Mouse (Mus musculus): ENCODE results near the gene Abr. TPM values are rescaled to one million over a fixed set of nuclear protein-coding genes. Genes with fewer than 3 reads are reported as not detected.
A peak's percentile ranks its signal among the peaks of the same experiment; 100 is the strongest.

The Abr gene
- polyA plus RNA-seq, 1 experiment from 2014 or later: 23.9 TPM

DNA sequence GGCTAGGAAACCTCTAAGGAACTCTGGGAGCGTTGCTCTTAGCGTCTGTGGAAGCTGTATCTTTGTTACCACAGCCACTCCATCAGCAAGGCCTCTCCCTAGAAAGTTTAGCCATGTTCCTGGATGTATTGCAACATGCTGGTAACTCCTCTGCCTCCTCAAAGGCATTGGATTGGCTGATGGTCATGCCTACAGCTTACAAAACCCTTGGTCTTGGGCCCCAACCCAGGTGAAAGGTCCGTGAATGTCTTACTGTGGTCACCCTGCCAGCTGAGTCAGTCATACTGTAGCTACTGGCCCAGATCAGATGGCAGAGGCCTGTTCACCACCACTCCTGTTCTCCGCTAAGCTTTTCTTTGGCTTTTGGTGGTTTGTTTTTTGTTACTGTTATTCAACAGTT lies 207.1 kb downstream of the Abr start:
- DNase-seq (ENCODE audit: low spot score): no peak

DNA sequence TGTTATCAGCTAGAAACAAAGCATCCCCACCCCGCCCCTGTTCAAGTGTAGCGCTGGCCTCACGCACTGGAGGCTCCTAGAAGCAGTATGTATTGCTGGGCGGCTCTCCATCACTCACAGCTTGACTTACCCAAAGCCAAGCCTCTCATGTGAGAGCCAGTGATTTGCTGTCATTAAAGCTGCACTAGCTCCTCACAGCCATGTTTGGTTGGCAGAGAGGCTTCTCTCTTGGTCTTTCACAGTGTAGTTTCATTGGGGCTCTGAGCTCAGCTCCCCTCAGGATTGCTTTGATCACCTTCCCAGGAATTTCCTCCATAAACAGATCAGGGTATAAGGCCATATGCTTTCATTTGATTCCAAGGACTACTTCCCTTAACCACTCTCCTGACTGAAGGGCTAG lies 208.9 kb downstream of the Abr start:
- no peak for DNase-seq (ENCODE audit: low spot score)

DNA sequence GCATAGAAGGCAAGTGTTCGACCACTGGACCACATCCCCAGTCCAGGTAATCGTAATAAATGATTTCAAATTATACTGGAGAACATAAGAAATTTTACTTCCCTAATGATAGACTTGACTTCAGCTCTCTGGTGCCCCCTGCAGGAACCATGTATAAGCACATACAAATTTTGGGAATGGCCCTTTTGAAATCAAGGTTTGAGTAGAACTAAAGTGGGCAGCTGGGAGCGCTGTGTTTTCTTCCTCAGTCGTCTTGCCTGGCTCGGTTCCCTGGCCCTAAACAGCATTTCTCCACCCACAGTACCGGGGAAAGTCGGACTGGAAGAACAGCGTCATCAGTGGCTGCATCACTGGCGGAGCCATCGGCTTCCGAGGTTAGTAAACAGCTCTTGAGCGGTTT lies 211.3 kb downstream of the Abr start:
- DNase-seq (ENCODE audit: low spot score): peak; percentile 65

DNA sequence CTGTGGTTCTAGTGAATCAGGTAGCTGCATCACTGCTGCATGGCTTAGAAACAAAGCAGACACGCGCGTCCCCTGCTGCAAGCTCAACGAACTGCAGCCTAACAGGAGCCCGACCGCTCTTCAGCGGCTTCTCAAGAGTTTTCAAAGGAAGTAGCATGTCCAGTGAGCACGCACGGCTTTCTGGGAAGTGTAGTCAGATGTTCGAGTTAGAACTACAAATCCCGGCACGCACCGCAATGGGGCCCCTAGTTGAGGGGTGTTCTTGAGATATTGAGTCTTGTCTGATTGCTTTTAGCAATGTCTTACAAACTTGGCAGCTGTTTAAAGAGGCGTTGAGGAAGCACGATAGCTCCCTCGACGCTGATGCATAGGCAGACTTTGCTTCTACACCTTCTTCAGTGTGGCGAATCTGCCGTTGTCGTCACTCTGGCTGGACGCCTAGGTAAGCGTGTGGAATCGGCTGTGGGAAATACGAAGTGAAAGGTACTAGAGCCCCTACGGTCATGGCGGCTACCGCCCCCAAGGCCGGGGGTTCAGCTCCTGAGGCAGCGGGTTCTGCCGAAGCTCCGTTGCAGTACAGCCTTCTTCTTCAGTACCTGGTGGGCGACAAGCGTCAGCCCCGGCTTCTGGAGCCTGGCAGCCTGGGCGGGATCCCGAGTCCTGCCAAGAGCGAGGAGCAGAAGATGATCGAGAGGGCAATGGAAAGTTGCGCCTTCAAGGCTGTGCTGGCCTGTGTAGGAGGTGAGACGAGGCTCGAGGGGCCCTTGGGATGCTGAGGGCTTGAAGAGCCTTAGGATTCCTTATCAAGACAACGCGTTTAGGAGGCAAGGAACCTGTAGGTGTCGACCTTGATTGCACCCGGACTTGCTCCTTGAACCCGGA lies 215.2 kb downstream of the Abr start, which contains the start of gene Timm22:
Timm22 (plus strand) TSS at position 251 of the 882 bp plus-strand sequence.
- DNase-seq (ENCODE audit: low spot score): peak; percentile 98

DNA sequence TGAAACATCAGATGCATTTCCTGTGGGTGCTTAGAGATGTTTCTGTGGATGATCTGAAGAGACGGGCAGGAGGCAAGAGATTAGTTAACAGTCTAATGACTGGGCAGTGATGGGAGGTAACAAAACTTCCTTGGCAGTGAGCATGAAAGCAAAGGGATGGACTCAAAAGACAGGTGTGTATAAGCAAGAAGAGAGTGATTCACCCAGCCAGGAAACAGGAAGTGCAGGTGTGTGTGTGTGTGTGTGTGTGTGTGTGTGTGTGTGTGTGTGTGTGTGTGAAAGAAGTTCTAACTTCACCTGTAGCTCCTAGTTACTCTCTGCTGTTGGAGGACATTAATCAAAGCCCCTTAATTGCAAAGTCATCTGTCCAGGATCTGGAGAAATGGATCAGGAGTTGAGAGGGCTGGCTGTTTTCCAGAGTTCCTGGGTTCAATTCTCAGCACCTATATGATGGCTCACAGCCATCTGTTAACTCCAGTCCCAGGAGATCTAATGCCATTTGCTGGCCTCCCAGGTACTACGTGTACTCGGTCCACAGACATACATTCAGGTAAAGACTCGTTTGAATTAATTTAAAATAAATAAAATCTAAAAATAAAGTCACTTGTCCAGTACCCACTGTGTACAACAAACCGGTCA lies 216.4 kb downstream of the Abr start:
- peak; percentile 29 for DNase-seq (ENCODE audit: low spot score)

DNA sequence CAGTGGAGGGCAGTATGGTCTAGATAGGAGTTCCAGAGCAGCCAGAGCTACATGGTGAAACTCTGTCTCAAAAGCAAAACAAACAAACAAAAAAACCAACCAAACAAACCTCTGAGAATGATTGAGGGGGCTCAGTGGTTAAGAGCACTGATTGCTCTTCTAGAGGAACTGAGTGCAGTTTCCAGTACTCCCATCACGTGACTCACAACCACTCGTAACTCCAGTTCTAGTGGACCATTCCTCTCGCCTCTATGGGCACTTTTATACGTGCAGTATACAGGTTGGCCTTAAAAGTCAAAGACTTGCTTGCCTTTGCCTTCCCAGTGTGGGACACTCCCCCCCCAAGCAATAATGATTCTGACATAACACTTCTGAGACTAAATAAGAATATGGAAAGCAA lies 217.0 kb downstream of the Abr start:
- DNase-seq (ENCODE audit: low spot score): no peak

DNA sequence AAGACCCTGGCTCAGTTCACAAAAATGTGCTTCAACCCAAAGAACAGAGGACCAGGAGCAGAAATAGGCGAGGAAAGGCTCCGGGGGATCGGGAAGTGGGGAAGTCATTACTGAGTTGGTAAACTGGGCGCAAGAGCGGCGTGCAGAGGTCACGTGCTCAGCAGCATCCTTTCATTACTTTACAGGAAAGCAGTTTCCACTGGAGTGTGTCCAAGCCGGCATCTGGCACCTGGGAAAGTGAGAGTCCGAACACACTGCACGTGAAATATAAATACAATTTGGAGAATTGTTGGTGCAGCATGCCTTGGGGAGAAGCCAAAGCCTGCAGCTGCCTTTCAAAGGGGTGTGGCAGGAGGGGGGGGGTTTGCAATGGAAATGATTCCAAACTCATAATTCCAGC lies 220.7 kb downstream of the Abr start:
- no peak for DNase-seq (ENCODE audit: low spot score)

DNA sequence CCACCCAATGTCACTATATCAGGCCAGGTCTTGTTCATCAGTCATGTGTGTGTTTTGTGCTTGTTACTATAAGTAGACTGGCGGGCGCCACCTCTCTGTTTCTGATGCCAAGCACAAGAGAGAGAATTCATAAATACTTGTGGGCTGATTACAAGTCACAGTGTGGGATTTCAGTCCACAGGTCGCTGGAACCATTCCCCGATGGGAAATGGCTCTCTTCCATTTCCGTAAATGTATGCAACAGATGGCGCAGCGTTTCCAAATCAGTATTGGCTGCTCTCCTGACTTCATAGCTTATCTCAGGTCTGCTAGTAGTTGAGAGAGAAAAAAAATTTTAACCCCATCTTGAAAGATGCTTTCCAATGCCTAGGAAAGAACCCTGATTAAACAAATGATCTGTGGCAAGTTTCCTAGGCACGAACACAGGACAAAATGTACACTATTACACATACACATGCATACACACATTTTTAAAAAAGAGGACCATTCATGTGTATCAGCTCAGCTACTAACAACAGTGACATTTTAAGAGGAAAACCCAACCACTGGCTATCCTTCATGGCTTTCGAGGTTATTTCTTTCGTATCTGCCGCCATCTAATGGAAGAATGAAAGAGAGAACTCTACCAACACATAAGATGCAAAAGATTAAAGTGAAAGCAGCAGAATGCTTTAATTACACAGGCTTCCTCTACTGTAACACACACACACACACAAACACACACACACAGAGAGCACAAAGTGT lies 222.4 kb downstream of the Abr start:
- peak; percentile 58 for DNase-seq (ENCODE audit: low spot score)

DNA sequence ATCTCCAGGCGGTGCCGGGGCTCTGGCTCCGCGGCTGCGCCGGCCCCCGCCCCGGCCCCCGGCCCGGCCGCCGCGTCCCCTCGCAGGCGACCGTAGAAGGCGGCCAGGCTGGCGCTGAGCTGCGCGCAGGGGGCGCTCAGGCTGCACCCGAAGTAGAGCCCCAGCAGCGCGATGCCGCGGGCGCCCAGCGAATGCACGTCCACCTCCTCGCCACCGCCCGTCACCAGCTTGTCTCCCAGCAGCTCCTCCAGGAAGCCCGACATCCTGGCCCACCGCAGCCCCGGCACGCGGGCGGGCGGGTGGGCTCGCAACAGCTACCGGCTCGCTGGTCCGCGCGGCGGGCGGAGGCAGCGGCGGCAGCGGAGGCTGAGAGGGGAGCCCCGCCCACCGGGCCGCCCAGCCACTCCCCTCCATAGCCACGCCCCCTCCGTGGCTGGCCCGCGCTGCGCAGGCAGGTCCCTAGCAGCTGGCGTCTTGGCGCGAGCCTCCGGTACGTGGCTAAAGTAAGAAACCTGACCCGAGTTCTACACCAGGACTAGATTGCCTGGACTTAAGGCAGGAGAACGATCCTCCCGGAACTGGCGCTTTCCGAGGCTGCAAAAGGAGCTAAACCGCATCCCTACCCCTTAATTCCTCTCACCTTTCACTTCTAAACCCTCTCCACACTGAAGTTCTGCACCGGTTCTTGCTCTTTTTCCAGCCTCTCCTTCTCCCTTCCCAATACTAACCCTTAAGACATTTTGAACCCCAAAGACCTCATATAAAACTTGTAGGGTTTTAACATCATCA lies 223.1 kb downstream of the Abr start, which contains the start of gene Nxn:
Nxn (minus strand) TSS at position 343 of the 789 bp plus-strand sequence.
- DNase-seq (ENCODE audit: low spot score): peak; percentile 89

DNA sequence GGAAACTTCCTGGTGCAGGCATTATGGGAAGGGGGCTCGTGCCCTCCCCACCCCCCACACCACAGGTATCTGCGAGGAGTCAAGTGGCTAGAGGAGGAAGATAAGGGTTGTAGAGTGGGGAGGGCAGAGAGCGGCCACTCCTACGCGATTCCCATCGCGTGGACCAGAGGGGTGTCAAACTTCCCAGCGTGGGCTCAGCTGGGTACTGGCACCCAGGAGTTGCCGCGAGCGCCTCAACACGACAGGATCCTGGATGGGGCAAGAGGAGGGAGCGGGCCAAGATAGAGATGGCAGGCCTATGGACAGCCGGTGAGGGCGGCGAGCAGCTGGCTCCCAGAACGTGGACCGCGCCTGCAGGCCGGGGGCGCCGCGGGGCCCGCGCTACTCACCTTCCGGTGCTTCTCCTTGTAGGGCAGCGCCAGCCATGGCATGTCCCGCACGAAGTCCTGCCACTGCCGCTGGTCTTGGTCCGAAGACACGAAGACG lies 223.8 kb downstream of the Abr start:
- DNase-seq (ENCODE audit: low spot score): no peak

DNA sequence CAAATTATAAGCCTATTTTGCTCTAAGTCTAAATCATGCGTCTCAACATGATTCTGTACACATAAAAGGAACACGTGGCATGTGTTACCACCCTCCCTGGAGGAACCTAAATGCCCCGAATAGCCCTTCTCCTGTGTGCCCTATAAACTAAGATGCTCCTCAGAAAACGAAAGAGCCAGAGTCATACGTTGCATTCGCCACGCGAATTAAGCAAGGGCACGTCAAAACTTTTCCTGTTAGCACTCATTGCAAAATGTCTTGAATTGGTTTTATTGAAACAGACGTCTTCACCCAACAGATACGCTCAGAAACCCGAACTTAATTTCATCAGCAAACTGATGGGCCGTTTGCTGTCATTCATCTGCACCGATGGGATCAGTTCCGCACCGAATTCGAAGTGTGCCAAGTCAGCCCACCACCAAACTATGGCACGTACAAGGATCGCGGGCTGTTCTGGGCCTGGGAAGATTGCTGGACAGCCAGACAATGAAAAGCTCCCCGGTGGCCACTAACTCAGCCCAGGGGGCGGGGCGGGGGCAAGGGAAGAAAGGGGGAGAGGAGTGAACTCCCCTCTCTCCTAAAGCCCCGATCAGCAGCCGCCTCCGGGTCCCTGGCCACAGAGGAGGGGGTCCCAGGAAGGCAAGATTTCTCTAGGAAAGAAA lies 224.3 kb downstream of the Abr start:
- DNase-seq (ENCODE audit: low spot score): peak; percentile 22

DNA sequence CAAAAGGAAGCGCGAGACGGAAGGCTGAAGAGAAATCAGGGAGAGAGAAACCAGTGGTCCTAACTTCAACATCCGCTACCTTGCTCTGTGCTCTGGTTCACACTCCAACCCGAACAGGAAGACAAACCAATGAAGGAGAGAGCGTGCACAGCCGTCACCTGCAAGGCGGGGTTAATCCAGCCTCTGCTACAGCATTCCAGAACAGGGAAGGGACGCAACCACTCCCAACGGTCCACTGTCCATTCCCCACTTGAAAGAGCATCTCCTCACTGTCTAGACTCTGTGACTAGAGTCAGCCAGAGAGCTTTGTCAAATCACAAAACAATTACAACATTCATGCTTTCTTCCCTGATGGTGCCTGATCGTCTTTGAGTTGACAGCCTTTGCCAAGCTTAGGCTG lies 229.1 kb downstream of the Abr start:
- DNase-seq (ENCODE audit: low spot score): no peak

DNA sequence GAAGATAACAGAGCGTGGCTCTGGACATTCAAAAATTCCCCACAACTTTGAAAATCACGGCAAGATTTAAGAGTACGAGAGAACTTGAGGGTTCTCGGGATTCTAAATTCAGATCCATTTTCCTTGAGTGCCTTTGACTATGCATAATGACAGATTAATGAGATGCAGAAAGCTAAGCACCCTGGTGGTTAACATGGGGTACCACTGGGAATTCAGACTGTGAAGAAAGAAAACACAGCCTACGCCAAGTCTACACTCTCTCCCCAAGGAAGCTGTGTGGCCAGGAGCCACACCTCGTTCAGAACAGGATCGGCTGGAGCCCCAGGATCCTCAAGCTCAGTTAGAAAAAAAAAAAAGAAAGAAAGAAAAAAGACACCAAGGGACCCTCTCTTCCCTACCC lies 229.6 kb downstream of the Abr start:
- DNase-seq (ENCODE audit: low spot score): no peak

DNA sequence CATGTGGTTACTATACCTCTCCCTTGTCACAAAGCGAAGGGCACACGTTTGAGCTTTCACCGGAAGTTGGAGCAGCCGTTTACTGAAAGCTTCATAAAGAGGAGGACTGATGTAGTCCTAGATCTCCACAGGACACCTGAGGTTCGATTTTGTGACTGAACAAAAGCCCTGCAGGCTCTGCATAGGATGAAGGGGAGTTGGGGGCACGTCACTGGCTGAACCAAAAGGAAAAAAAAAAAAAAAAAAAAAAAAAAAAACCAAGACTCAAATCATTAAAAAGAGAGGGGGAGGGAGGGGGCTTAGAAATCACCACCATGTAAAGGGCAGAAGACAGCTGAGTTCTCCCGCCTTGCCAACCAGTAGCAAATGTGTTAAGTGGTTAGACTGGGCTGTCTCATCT lies 233.4 kb downstream of the Abr start:
- no peak for DNase-seq (ENCODE audit: low spot score)

DNA sequence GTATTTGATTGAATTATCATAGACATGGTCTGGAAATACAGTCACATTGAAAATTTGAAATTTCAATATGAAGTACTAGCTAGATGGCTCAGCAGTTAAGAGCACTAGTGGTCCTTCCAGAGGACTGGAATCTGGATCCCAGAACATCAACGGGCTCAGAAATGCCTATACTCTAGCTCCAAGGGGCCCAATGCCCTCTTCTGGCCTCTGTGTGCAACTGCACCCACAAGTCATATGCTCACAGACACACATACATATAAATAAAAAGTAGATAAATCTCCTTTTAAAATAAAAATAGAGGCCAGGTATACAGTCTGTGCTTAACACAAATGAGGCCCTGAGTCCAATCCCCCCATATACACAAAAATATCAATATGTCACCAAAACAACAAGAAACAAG lies 235.0 kb downstream of the Abr start:
- no peak for DNase-seq (ENCODE audit: low spot score)

DNA sequence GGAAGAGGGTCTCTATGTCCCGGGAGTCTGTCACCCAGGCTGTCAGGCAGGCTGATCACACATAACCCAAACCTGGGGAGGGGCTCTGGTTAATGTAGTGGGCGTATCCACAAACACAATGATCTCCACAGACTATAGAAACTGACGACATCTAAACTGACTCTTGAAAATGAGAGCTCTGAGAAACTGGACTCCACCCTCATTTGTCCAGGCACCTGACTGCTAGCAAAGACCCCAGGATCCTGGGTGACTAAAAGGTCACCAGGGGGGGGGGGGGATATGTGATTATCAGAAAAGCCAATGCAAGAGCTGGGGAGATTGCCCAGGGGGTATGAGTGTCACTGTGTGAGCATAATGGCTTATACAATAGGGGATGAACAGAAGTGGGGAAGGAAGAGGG lies 236.4 kb downstream of the Abr start:
- no peak for DNase-seq (ENCODE audit: low spot score)

DNA sequence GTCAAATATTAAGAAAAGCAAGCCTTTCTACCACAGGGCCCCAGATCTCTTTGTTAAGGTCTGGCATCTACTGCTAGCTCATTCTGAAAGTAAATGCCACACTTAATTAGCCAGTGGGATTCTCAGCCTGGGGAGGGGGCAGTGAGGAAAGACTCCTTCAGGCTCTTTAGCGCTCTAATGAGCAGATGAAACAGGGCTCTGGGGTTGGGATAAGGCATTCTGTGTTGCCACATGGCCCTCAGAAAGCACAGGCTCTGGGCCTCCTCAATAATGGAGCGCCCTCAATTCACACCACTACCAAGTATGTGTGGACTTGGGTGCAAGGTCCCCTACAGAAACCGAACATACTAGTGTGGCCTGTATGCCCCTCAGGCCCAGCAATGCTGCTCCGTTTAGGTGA lies 237.1 kb downstream of the Abr start:
- no peak for DNase-seq (ENCODE audit: low spot score)

DNA sequence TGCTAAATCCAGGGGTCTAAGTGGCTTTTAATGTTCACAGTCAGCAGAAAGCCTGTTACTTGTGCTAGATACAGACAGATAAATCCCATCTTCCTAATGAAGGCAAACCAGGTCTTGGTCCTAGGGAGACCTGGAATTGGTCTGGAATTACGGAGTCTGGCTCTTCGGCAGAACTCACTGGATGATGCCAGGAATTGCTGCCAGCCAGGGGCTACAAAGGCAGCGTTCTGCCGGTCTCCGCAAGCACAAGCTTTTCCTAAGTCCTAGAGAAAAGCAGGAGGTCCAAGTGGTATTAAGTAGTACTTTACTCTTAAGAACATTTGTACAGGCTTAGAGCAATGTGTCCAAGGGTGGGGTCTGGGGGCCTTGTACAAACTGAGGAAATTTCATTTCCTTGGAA lies 237.8 kb downstream of the Abr start:
- DNase-seq (ENCODE audit: low spot score): no peak

DNA sequence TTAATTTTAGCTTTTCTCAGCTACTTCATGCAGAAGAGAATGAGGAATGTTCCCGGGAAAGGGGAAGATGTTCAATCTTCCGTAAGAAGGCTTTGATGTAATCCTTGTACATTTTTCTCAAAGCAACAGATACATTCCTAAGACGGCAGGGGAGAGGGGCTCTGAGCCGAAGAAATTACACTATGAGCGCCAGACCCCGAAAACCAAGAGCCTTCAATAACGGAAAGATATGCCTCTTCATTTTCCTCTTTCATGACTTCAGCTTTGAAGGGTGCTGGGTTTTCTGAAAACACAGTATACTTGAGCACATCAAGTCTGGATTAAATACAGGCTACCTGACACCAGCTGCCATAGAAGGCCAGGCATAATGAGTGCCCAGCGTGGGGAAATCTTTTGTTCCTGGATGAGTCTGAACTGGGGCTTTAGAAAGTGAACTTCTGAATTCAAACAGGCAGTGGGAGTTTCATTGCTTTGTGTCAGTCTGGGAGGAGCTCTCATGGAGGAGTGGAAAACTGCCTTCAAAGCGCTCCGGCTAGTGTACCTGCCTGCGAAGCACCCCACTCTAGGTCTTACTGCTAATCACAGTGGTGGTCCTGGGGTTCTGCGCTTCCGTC lies 239.3 kb downstream of the Abr start:
- no peak for DNase-seq (ENCODE audit: low spot score)
